Mouse (Mus musculus): ENCODE measurements around the gene Hus1b. TPM values are rescaled to one million over a fixed set of nuclear protein-coding genes. Genes with fewer than 3 reads are reported as not detected.

Gene Hus1b
- under 1 TPM; 0.46 to 0.73 TPM for polyA plus RNA-seq (2017; shearing (Covaris generic))

- ATAC-seq: no peak
Observed at GRCm38 (mm10) chr13:30947540-30947939, at the start of gene Hus1b. Gene Hus1b (minus strand): TSS chr13:30947759.

DNA sequence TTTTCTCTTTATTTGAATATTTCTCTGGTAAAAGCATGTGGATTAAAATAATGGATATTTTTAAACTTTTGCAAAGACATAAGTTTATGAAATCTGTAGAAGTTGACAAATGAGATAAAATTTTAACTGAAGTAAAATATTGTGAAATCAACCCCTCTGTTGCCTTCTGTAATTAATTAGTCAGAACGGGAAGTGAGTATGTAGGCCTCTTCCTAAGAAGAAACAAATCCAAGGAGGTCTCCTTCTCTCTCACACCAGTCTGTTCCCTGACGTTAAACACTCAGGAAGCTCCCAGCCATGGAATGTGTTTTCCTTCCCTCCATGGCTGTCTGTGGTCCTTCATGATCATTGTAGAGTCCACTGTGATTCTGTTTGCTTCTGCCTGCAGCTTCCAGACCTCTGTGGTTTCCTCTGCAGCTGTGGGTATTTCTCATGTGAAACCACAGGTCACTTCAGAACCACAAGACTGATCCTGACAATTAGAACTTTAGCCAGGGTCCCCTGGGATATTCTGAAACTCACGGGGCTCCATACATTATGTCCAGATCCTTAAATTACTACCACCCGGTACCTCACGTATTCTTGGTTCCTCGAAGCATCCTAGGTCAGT lies 46.8 kb upstream of the Hus1b start:
- ATAC-seq: no peak

- peak; percentile 94 for ATAC-seq
Observed at GRCm38 (mm10) chr13:30993819-30994218, 46.3 kb upstream of the Hus1b start.

DNA sequence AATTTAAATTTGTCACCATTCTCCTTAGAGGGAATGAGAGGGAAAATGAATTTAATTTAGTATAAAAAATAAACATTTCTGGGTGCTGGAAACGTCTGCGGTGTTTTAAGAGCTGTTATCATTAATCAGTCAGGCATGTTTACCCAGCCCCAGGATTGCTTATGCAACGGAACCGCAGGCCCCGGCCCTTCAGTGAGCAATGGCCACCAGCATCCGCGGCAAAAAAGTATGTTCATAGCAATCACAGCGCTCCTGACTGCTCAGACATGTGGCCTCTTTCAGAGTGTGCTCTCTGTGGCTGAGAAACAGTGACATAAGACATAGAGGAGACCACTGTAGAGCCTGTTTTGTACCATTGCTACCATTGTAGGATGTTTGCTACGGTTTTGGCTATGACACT lies 42.7 kb upstream of the Hus1b start:
- no peak for ATAC-seq

GRCm38 (mm10) chr13:30989710-30990109 lies 42.2 kb upstream of the Hus1b start:
- no peak for ATAC-seq

- ATAC-seq: no peak
Observed at GRCm38 (mm10) chr13:30987686-30988085, 40.1 kb upstream of the Hus1b start.

DNA sequence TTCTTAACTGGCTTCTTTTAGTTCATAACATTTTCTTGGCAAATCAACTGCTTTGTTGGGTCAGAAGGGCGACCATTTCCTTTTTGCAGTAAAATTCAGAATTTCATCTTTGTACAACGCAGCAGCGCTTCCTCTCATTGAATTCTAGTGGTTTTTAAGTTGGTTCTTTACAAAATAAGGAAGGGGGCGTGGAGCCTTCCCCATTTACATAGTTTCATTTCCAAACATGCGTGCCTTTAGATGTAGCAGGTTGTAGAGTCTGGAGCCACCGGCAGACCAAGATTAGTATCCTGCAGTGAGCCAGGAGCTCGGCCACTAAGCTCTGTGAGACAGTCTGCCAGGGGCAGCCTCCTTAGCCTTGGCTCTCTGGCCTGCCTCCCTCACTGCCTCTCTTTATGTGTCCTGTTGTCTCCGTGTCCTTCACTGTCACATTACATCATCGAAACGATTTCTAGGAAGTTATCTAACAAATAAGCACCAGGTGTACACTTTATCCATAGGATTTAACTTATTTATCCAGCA lies 39.4 kb upstream of the Hus1b start:
- no peak for ATAC-seq

- ATAC-seq: peak; percentile 43
Observed at GRCm38 (mm10) chr13:30985598-30986466, 38.3 kb upstream of the Hus1b start.

DNA sequence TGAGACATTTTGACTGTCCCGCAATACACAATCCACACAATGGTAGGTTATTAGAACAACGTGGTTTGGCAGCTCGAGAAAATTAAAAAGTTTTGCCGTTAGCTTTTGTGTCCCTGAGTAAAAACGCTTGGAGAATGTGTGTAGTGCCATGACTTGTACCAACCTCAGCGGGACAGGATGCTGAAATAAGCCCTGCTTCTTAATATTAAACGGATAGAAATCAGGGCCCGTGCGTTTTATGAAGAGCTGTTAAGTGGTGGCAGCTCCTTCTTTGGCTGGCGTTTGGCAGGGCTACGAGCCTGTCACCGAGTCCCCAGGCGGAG lies 37.7 kb upstream of the Hus1b start:
- peak; percentile 13 for ATAC-seq

DNA sequence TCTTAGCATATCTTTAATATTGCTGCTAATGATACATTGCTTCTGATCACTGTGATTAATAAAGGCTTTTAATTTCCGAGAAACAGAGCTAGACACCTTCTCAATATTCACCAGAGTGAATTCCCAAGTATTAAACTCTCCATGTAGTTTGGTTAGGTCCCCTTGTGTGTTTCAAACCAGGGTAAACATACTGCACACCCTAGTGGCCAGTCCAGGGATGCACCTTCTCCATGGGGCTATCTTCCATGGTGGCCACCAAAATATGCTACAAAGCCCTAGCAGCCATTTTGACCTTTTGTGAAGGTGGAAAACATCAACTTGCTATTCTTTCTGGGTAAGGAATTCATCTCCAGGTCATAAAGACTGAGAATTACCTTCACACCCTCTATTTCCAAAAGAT lies 34.1 kb upstream of the Hus1b start:
- ATAC-seq: peak; percentile 86

GRCm38 (mm10) chr13:30978224-30978623 lies 30.7 kb upstream of the Hus1b start:
- ATAC-seq: no peak

- ATAC-seq: no peak
Observed at GRCm38 (mm10) chr13:30976536-30977084, 29.1 kb upstream of the Hus1b start.

DNA sequence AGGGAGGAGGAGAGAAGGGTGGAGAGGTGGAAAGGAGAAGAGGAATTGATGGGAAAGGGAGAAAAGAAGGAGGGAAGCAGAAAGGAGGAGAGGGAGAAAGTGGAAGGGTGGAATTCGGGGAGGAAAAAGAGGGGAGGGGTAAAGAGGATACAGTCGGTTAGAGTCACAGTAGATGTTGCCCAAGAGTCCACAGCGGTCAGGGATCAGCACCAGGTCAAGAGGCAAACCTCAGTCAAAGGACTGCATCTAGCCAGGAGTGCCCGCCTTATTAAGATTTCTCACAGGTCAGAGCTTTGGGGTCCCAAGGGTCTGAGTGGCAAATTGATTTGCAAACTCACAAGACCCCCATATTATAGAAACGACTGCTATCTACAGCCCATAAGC lies 26.7 kb upstream of the Hus1b start:
- ATAC-seq: no peak

DNA sequence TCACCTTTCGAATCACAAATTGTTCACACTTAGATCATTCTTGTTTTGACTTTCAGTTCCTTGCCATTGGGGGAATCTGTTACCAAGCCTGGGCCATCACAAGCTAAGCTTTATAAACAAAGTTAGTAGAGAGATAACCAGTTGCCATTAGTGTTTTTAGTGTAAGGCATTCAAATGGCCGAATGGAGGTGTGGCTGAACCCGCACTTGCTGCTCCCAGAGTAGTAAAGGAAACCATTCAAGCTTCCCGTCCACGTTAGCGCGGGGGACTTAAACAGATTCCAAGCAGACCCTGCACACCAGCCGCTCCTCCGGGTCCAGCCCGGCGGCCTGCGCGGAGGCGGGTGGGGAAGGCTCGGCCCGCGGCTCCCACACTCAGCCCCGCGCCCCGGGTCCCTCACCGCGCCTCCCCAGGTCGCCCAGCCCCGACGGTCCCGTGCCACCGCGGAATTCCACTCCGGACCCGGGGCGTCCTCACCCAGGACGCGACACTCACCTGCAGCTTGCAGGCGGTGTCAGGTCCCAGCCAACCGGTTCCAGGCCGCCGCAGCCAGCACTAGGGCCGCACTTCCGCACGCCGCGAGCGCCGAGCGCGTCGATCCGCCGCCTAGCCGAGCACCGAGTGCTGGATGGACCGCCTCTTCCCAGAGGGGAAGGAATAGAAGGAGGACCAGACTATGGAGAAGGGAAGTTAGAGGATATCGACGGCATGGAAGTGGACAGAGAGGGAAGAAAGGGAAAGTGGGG lies 26.1 kb upstream of the Hus1b start, which contains the start of the genes Exoc2 and Gm5447:
Gene Exoc2 (minus strand): TSS at position 593 of the 746 bp plus-strand sequence.
Gene Gm5447 (plus strand): TSS at position 704 of the 746 bp plus-strand sequence.
- peak; percentile 80 for ATAC-seq

- peak; percentile 84 for ATAC-seq
Observed at GRCm38 (mm10) chr13:30972102-30972501, 24.5 kb upstream of the Hus1b start.

- no peak for ATAC-seq
Observed at GRCm38 (mm10) chr13:30971047-30971446, 23.5 kb upstream of the Hus1b start.

- no peak for ATAC-seq
Observed at GRCm38 (mm10) chr13:30968311-30968710, 20.8 kb upstream of the Hus1b start.

GRCm38 (mm10) chr13:30966507-30966911 lies 18.9 kb upstream of the Hus1b start:
- ATAC-seq: no peak

- ATAC-seq: no peak
Observed at GRCm38 (mm10) chr13:30961932-30962331, 14.4 kb upstream of the Hus1b start.

DNA sequence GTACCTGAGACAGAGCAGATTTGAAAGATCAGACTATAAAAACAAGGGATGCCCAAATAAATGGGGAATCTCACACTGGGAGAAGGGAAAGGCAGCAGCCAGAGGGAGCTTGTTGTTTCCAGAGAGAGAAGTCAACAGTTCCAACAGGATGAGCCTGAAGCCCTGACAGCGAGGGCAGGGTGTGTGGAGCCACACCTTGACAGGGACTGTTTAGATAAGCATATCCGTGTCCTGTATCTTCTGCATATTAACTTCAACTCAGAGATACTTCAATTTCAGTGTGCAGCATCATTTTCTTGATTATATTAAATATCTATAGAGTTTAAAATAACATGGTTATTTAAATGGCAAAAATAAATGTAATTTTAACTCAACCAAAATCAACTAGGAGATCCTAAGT lies 13.2 kb upstream of the Hus1b start:
- no peak for ATAC-seq

DNA sequence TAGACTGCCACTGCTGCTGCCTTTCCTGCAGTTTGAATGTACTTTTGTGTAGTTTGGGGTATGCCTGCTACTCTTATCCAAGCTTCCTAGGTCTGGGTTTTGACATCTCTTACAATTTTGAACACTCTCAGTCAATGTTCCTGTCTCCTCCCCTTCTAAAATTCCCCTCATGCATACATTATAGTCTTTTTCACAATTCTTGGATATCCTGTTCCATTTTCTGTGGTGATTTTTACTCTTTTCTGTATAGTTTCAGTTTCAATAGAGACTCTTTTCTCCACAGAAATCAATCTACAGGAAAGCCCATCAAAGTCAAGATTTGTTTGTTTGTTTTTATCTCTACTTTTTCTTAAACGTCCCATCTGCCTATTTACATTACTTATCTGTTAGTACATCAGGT lies 6.0 kb upstream of the Hus1b start:
- ATAC-seq: peak; percentile 79

DNA sequence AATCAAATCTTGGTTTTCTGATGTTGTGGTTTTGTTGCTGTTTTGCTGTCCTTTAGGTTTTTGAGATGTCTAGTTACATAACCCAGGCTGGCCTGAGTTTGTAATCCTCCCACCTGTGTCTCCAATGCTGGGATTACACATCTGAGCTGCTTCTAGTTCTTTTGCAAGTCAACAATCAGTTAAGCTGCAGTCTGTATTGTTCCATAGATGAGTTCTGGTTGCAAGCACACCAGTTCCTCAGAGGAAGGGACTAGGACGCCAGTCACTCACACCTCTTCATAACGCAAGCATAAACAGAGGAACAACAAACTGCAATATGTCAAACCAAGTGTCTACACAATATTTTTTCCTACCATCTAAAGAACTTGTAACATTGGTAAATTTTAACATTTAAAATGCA lies 4.5 kb upstream of the Hus1b start:
- no peak for ATAC-seq

- no peak for ATAC-seq
Observed at GRCm38 (mm10) chr13:30949181-30949580, 1.6 kb upstream of the Hus1b start.
